In genomic region chr2:122466901-122467300, GRCm38 (mm10) we compare ENCODE assay signal across 8 mouse cellular contexts. TPM values are rescaled to one million over a fixed set of nuclear protein-coding genes. Genes with fewer than 3 reads are reported as not detected.
A peak's percentile ranks its signal among the peaks of the same experiment; 100 is the strongest.
DNase-seq lines count a peak whose midpoint lies in the region; ATAC-seq and TF ChIP-seq lines count a peak whose summit lies in the region.

No protein-coding gene starts in this region.

- no peaks in the 10 kb centered on the region for H3K9me3 ChIP-seq in kidney, embryonic 14.5 days (ENCODE audit: control insufficient read depth, low read length)
- H3K9me3 ChIP-seq in limb, embryonic 14.5 days (ENCODE audit: control insufficient read depth, low read length) = no peaks in the 10 kb centered on the region
- H3K9me3 ChIP-seq in neural tube, embryonic 12.5 days = no peaks in the 10 kb centered on the region

- no peak for ATAC-seq in kidney, embryonic 14.5 days (ENCODE audit: low FRiP score, low TSS enrichment)
- ATAC-seq in activated CD4-positive, CD25-positive, alpha-beta regulatory T cell, adult 4 months = peak; percentile 14
- ATAC-seq in granulocyte monocyte progenitor cell, adult 5-6 weeks (replicated peaks; ENCODE audit: poor library complexity, severe bottlenecking) = peak; percentile 24
- no peak for ATAC-seq in limb, embryonic 14.5 days (ENCODE audit: low FRiP score, low read depth)
- no peak for ATAC-seq in neural tube, embryonic 12.5 days (ENCODE audit: low FRiP score, low read depth)

- DNase-seq in kidney, postnatal 14 days = no peak
- DNase-seq in limb, embryonic 14.5 days (ENCODE audit: low spot score) = no peak
- DNase-seq in urinary bladder, postnatal 4 days (ENCODE audit: low spot score in 2 of 2) = no peak
- no peak for DNase-seq in urinary bladder, postnatal 25 days (ENCODE audit: low spot score)

- H3K27ac ChIP-seq in kidney, embryonic 14.5 days (ENCODE audit: low read depth, low read length) = no peak overlapping the region
- H3K27ac ChIP-seq in limb, embryonic 14.5 days (replicated peaks; ENCODE audit: low read depth, low read length) = no peak overlapping the region
- H3K27ac ChIP-seq in neural tube, embryonic 12.5 days = no peak overlapping the region

- H3K4me1 ChIP-seq in kidney, embryonic 14.5 days (ENCODE audit: control insufficient read depth, insufficient read depth, low read length) = 0 out of 2 replicates have a peak, but pooled peaks cover 4% of the 10 kb centered on the region
- peaks cover 4% of the 10 kb centered on the region; the same call in 1 of the 2 replicates for H3K4me1 ChIP-seq in limb, embryonic 14.5 days (ENCODE audit: control insufficient read depth, insufficient read depth, low read length)
- peaks cover 7% of the 10 kb centered on the region; the same call in 1 of the 2 replicates for H3K4me1 ChIP-seq in neural tube, embryonic 12.5 days

- H3K36me3 ChIP-seq in kidney, embryonic 14.5 days (ENCODE audit: control insufficient read depth, insufficient read depth, low read length) = no peaks in the 10 kb centered on the region
- H3K36me3 ChIP-seq in limb, embryonic 14.5 days (ENCODE audit: control insufficient read depth, insufficient read depth, low read length) = no peaks in the 10 kb centered on the region
- H3K36me3 ChIP-seq in neural tube, embryonic 12.5 days = no peaks in the 10 kb centered on the region

- peak overlapping the region; percentile 44; the same call in 1 of the 2 replicates for H3K9ac ChIP-seq in kidney, embryonic 14.5 days (ENCODE audit: low read depth, low read length)
- H3K9ac ChIP-seq in limb, embryonic 14.5 days (ENCODE audit: low read depth, low read length, severe bottlenecking) = peak overlapping the region; percentile 49; the same call in 1 of the 2 replicates
- H3K9ac ChIP-seq in neural tube, embryonic 12.5 days = peak overlapping the region; percentile 67

- H3K27me3 ChIP-seq in kidney, embryonic 14.5 days (ENCODE audit: control insufficient read depth, insufficient read depth, low read length) = no peaks in the 10 kb centered on the region
- no peaks in the 10 kb centered on the region for H3K27me3 ChIP-seq in limb, embryonic 14.5 days (ENCODE audit: control insufficient read depth, insufficient read depth, low read length)
- no peaks in the 10 kb centered on the region for H3K27me3 ChIP-seq in neural tube, embryonic 12.5 days (replicated peaks)

- TF ChIP-seq POLR2A in limb, embryonic 14.5 days (IDR thresholded peaks at IDR 0.05; ENCODE audit: borderline replicate concordance, extremely low read depth, insufficient read depth, insufficient read length) = no peak

- peak overlapping the region; percentile 48 for H3K4me3 ChIP-seq in kidney, embryonic 14.5 days (ENCODE audit: low read length)
- H3K4me3 ChIP-seq in limb, embryonic 14.5 days (replicated peaks; ENCODE audit: low read length) = peak overlapping the region; percentile 45
- peak overlapping the region; percentile 49 for H3K4me3 ChIP-seq in neural tube, embryonic 12.5 days

- WGBS in kidney, embryonic 14.5 days = 25% methylated on average over 11 of the region's 11 CpGs
- 25% methylated on average over 11 of the region's 11 CpGs for WGBS in limb, embryonic 14.5 days
- WGBS in neural tube, embryonic 12.5 days = 31% methylated on average over 11 of the region's 11 CpGs

- peak overlapping the region; percentile 81 for H3K4me2 ChIP-seq in kidney, embryonic 14.5 days (replicated peaks; ENCODE audit: low read depth, low read length)
- H3K4me2 ChIP-seq in limb, embryonic 14.5 days (replicated peaks; ENCODE audit: low read depth, low read length, severe bottlenecking) = peak overlapping the region; percentile 63
- H3K4me2 ChIP-seq in neural tube, embryonic 12.5 days (replicated peaks) = peak overlapping the region; percentile 88

RNA-seq across cellular contexts. Expression of gene Gm14085, which starts 17.8 kb away (rescaled TPM):
- 0.09 TPM in 1 of 2 replicates, not detected in the other for polyA plus RNA-seq in kidney, embryonic 14.5 days (2014; fragmentation: Nextera tagmentation; extraction: Ambion mirVana)
- polyA plus RNA-seq in activated CD4-positive, CD25-positive, alpha-beta regulatory T cell, adult 4 months (2017; shearing (Covaris generic)) = 1 to 10 TPM; 6.4 to 8.8 TPM
- 2.8 and 8.6 TPM in 2 replicates for total RNA-seq in granulocyte monocyte progenitor cell, adult 5-6 weeks (2014; fragmentation: Nextera tagmentation)
- 7.2 and 11.4 TPM in 2 replicates for total RNA-seq in granulocyte monocyte progenitor cell, adult 5-6 weeks (2017)
- not detected in 2 replicates for polyA plus RNA-seq in limb, embryonic 14.5 days (2012; rRNA removed)
- polyA plus RNA-seq in limb, embryonic 14.5 days (2014; fragmentation: Nextera tagmentation; extraction: Ambion mirVana) = not detected in 2 replicates
- not detected in 2 replicates for polyA plus RNA-seq in neural tube, embryonic 12.5 days (2016; fragmentation: Nextera tagmentation; extraction: Ambion mirVana)

RNA-seq across cellular contexts. Expression of gene Slc28a2, which starts 40.6 kb away (rescaled TPM):
- polyA plus RNA-seq in kidney, embryonic 14.5 days (2014; fragmentation: Nextera tagmentation; extraction: Ambion mirVana) = 0.39 and 0.47 TPM in 2 replicates
- 100 to 1,000 TPM in 1 of 2 experiments, 10 to 100 TPM in 1; 98.0 to 106 TPM for polyA plus RNA-seq in activated CD4-positive, CD25-positive, alpha-beta regulatory T cell, adult 4 months (2017; shearing (Covaris generic))
- 50.9 and 68.1 TPM in 2 replicates for total RNA-seq in granulocyte monocyte progenitor cell, adult 5-6 weeks (2014; fragmentation: Nextera tagmentation)
- 64.3 and 72.5 TPM in 2 replicates for total RNA-seq in granulocyte monocyte progenitor cell, adult 5-6 weeks (2017)
- 1.0 and 1.4 TPM in 2 replicates for polyA plus RNA-seq in limb, embryonic 14.5 days (2012; rRNA removed)
- polyA plus RNA-seq in limb, embryonic 14.5 days (2014; fragmentation: Nextera tagmentation; extraction: Ambion mirVana) = 0.50 and 0.78 TPM in 2 replicates
- polyA plus RNA-seq in neural tube, embryonic 12.5 days (2016; fragmentation: Nextera tagmentation; extraction: Ambion mirVana) = 0.28 TPM in 1 of 2 replicates, not detected in the other

Comparison
In these comparisons a context has a peak if more than half of its experiments do, and no peak if none do; other contexts are left out.
1. ATAC-seq: peak in activated CD4-positive, CD25-positive, alpha-beta regulatory T cell, adult 4 months (single experiment) and granulocyte monocyte progenitor cell, adult 5-6 weeks (single experiment); none in kidney, embryonic 14.5 days (single experiment), limb, embryonic 14.5 days (single experiment) and neural tube, embryonic 12.5 days (single experiment).
2. RNA of gene Slc28a2, which starts 40.6 kb away (polyA plus RNA-seq): 98.0 to 106 TPM in activated CD4-positive, CD25-positive, alpha-beta regulatory T cell, adult 4 months; 0.50 to 1.4 TPM in limb, embryonic 14.5 days, 0.39 to 0.47 TPM in kidney, embryonic 14.5 days and 0.28 TPM in neural tube, embryonic 12.5 days; every median in the first group is over 10 times any median in the second.
3. Peak in every context shown above with its lines, with median percentiles within 50 percentile points of each other: H3K4me2 ChIP-seq, H3K4me3 ChIP-seq and H3K9ac ChIP-seq.